Mouse (Mus musculus) neural tube, embryonic 14.5 days (tissue): ENCODE results near the gene Prr15. TPM values are rescaled to one million over a fixed set of nuclear protein-coding genes. Genes with fewer than 3 reads are reported as not detected.

Experiments used
- ATAC-seq: fragments of 200-750 bp; cut with Nextera tagmentation; 2 replicates; pipeline ENCODE4 v1.8.0; 2017; ENCODE audit warnings: low read depth, mild to moderate bottlenecking, moderate TSS enrichment, moderate library complexity
- H3K27ac ChIP-seq: fragments of 300-500 bp; sonication (generic); 2 replicates; pipeline ENCODE4 v1.5.1; 2014; ENCODE audit warnings: low read depth, mild to moderate bottlenecking, control low read depth, low read length, moderate library complexity, mixed read lengths
- H3K27me3 ChIP-seq: fragments of 300-500 bp; sonication (generic); 2 replicates; pipeline ENCODE4 v1.6.1; 2014; ENCODE audit warnings: low read length; ENCODE audit not compliant: control insufficient read depth, insufficient read depth
- H3K36me3 ChIP-seq: fragments of 300-500 bp; sonication (generic); 2 replicates; pipeline ENCODE4 v1.6.1; 2014; ENCODE audit warnings: low read length, mixed read lengths; ENCODE audit not compliant: control insufficient read depth, insufficient read depth
- H3K4me1 ChIP-seq: fragments of 300-500 bp; sonication (generic); 2 replicates; pipeline ENCODE4 v1.6.1; 2014; ENCODE audit warnings: low read length; ENCODE audit not compliant: control insufficient read depth, insufficient read depth
- H3K4me2 ChIP-seq: fragments of 300-500 bp; sonication (generic); 2 replicates; pipeline ENCODE4 v1.6.1; 2014; ENCODE audit warnings: mild to moderate bottlenecking, low read depth, low read length, control low read depth
- H3K4me3 ChIP-seq: fragments of 300-500 bp; sonication (generic); 2 replicates; pipeline ENCODE4 v1.5.1; 2014; ENCODE audit warnings: low read depth, low read length, control low read depth, mixed read lengths
- H3K9ac ChIP-seq: fragments of 300-500 bp; sonication (generic); replicated peaks from 2 replicates; pipeline ENCODE4 v1.6.1; 2014; ENCODE audit warnings: low read depth, mild to moderate bottlenecking, control low read depth, low read length, mixed read lengths
- H3K9me3 ChIP-seq: fragments of 300-500 bp; sonication (generic); 2 replicates; pipeline ENCODE4 v1.6.1; 2016; ENCODE audit warnings: low read length; ENCODE audit not compliant: control insufficient read depth
- WGBS: fragments of 180-500 bp; shearing (Covaris S2); extraction: QIAGEN DNeasy Blood & Tissue Kit; methylation state at CpG from one replicate; pipeline ENCODE4 v1.1.7; 2014; 5-methylcytosine and 5-hydroxymethylcytosine counted together
- polyA plus RNA-seq: library from polyadenylated mRNA; unstranded; fragments of >200 nt; fragmentation: Nextera tagmentation; extraction: Ambion mirVana; gene quantifications from 2 replicates; pipeline ENCODE4 v1.2.1, GENCODE M21; 2014

Prr15 gene
- polyA plus RNA-seq = 1.0 and 1.3 TPM in 2 replicates

DNA sequence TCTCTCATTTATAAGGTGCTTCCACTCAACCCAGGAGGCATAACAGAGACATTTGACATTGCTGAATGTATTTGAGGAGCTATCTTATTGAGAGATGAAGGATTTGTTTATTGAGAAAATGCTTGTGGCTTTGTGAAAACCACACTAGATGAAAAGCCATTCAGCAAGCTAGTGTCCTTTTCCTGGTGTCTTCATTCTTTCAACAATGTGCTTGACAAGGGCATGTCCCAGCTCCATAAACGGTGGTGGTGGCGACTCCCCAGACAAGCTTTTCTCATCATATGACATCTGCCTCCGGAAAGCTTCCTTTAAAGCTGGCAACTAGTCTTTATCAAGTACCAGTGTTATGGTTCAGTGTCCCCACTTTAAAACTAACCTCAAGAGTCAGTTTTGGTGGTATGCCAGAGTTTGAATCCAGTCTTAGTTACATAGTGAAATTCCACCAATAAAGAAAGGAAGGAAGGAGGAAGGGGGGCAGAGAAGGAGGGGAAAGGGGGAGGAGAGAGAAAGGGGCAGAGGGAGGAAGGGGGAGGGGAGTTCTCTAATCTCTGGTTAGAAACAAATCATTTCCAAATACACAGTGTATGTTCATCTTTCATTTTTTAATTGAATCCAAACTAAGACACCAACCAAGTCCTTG lies at the start of gene Prr15:
TSS of gene Prr15 (plus strand) at position 590 of the 640 bp plus-strand sequence.
- ATAC-seq = no peak

DNA sequence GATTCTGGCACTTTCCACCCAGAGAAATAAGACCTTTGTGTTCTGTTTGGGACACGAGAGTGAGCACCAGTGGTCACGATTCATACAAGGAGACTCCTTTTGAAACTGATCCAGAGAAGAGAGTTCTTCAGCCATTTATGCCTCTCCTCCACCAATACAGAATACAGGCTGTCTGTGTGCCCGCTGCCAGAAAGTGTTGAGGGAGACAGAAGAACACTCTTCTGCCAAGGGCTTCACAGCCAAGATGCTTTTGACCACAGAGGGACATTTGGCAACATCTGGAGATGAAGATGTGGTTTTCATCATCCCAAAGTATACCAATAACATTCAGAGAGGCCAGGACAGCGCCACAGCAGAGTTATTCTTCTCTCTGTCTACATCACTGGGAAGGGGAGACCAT lies 48.4 kb upstream of the Prr15 start:
- Histone ChIP-seq H3K9me3 (no peaks in the 10 kb centered on the region), H3K4me1 (0 out of 2 replicates have a peak, but pooled peaks cover 6% of the 10 kb centered on the region), H3K4me2 (no peak overlapping the region), H3K27ac (no peak overlapping the region), H3K9ac (no peak overlapping the region), H3K36me3 (no peaks in the 10 kb centered on the region), H3K4me3 (no peak overlapping the region), H3K27me3 (no peaks in the 10 kb centered on the region)
- ATAC-seq = no peak
- 86% methylated on average over 4 of the region's 4 CpGs for WGBS

More for the DNA sequence above, at the start of gene Prr15:
- Histone ChIP-seq H3K4me2 (peak within 1 kb of the TSS; percentile 96), H3K27me3 (peaks cover 30% of the 10 kb centered on the region), H3K9me3 (no peaks in the 10 kb centered on the region), H3K9ac (peak within 1 kb of the TSS; percentile 34; the same call in 1 of the 2 replicates), H3K4me3 (peak within 1 kb of the TSS; percentile 41), H3K4me1 (peaks cover 16% of the 10 kb centered on the region), H3K27ac (no peak within 1 kb of the TSS), H3K36me3 (no peaks in the 10 kb centered on the region)
- 62% methylated on average over 3 of the region's 3 CpGs for WGBS

DNA sequence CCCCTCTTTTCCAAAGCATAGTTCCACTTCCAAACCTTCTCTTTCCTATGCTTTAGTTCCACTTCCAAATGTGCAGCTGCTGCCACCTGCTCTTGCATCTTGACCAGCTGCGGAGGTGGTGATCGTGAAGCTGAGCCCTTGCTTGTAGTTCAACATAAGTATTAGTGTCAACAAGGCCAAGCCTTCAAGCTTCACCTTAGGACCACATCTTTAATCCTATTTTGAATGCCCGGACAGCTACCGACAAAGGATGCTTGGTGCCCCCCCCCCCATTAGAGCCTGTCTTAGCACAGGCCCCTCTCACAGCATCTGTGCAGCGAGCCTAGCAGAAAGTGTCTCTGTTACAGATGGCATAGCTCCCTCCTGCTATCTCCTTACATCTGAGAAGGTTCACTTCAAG lies 47.8 kb upstream of the Prr15 start:
- H3K9ac ChIP-seq = no peak overlapping the region
- H3K4me3 ChIP-seq = no peak overlapping the region
- H3K9me3 ChIP-seq = no peaks in the 10 kb centered on the region
- no peaks in the 10 kb centered on the region for H3K27me3 ChIP-seq
- 60% methylated on average over 5 of the region's 5 CpGs for WGBS
- no peak for ATAC-seq
- no peak overlapping the region for H3K27ac ChIP-seq
- 0 out of 2 replicates have a peak, but pooled peaks cover 2% of the 10 kb centered on the region for H3K4me1 ChIP-seq
- H3K36me3 ChIP-seq = no peaks in the 10 kb centered on the region
- H3K4me2 ChIP-seq = no peak overlapping the region

DNA sequence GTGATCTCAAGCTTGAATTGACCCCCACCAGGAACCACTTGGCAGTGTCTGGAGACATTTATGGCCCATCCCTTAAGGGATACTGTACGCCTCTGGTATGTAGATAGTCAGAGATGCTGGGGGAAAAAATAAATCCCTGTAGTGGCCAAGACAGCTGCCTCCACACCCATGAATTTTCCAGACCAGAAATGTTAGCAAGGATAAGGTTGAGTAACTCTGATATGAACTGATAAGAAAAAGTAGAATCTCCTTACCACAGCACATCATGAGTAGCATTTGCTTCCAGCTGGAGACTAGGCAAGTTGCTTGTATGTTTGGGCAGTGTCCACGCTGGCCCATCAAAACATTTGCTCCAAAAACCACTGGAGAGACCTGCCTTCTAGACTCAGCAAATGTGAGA lies 47.0 kb upstream of the Prr15 start:
- Histone ChIP-seq H3K4me1 (no peaks in the 10 kb centered on the region), H3K27ac (no peak overlapping the region), H3K4me2 (no peak overlapping the region), H3K36me3 (no peaks in the 10 kb centered on the region), H3K27me3 (no peaks in the 10 kb centered on the region), H3K4me3 (no peak overlapping the region), H3K9ac (no peak overlapping the region), H3K9me3 (no peaks in the 10 kb centered on the region)
- no peak for ATAC-seq
- 59% methylated on average over 2 of the region's 2 CpGs for WGBS

DNA sequence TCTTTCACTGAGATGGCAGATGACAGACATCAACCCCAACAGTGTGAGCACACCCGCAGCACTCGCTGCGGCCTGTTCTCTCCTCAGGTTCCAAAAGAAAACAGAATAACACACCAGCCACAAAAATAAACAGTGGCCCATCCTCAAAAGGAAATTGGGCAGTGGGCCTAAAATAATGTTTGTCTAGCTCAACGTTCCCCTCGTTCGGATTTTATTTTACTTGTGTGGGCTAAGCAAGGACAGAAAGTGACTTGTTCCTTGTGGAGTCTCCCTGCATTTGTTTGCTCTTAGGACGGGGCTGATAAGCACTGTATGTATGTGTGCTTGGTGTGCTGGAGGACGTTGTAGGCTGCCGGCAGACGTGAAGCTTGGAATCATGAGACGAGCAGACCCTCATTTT lies 46.2 kb upstream of the Prr15 start:
- Histone ChIP-seq H3K27me3 (no peaks in the 10 kb centered on the region), H3K4me1 (no peaks in the 10 kb centered on the region), H3K9ac (no peak overlapping the region), H3K27ac (no peak overlapping the region), H3K9me3 (no peaks in the 10 kb centered on the region), H3K4me3 (no peak overlapping the region), H3K36me3 (no peaks in the 10 kb centered on the region), H3K4me2 (no peak overlapping the region)
- ATAC-seq = no peak
- 71% methylated on average over 11 of the region's 11 CpGs for WGBS

DNA sequence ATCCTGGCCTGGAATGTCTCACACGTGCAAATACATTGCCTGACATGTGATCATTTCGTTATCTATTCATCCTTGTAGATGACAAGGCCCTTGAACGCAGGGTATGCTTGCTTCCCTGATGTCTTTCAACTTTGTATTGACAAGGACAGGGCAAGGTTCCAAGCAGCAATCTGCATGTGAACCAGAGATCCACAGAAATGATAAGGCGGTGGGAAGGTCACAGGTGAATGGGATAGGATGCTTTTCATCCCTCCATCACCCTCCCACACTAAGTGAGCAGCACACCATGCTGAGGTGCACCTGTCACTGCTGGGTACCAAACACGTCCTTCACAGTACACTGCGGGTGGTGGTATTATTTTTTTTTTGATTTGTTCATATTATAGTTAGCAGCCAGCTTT lies 45.4 kb upstream of the Prr15 start:
- Histone ChIP-seq H3K4me3 (no peak overlapping the region), H3K27ac (no peak overlapping the region), H3K9ac (no peak overlapping the region), H3K9me3 (no peaks in the 10 kb centered on the region), H3K27me3 (no peaks in the 10 kb centered on the region), H3K4me2 (no peak overlapping the region), H3K36me3 (no peaks in the 10 kb centered on the region), H3K4me1 (no peaks in the 10 kb centered on the region)
- WGBS = 90% methylated on average over 6 of the region's 6 CpGs
- no peak for ATAC-seq

DNA sequence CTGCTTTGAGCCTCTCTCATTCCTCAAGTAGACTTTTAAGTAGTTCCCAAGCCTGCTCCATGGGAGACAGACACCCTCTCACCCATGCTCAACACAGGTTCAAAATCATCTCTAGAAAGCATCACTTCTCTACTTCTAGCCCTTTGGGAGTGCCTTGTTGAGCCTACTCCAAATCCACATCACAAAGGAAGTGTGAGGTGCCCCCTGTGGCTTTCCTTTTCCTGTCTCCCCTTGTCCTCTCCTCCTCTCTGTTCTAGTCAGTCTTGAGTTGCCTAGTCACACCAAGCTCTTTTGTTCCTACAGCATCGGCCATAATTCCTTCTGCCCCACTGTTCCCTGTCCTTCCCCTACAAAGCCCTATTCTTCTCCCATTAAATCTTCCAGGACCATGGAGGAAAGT lies 42.3 kb upstream of the Prr15 start:
- WGBS = 15% methylated on average over 1 of the region's 1 CpGs
- Histone ChIP-seq H3K9ac (no peak overlapping the region), H3K36me3 (no peaks in the 10 kb centered on the region), H3K4me1 (no peaks in the 10 kb centered on the region), H3K27me3 (no peaks in the 10 kb centered on the region), H3K4me3 (no peak overlapping the region), H3K9me3 (no peaks in the 10 kb centered on the region), H3K4me2 (no peak overlapping the region), H3K27ac (no peak overlapping the region)
- no peak for ATAC-seq

DNA sequence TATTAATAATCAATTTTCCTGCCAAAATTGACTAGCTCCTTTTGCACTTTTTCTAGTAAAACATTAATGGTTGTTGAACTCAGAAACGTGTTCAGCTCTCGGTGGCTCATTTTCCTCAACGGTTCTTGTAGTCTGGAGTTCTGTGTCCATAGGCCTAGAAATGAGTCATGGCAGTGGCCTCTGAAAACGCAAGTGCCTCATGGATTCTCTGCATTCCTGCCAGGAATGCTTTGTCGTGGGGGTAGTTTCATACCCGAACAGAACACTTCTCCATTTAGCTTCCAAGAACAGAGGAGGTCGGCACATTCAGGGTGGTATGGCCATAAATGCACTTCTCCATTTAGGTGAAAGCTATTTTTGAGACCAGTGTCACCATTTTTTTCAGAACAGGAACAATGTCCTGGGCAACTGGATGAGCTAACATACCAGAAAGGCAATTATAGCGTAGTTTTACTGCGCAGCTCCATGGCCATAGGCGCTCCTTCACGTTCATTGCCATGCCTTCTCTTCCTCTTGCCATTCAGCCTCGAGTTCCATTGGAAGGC lies 41.4 kb upstream of the Prr15 start:
- WGBS = 82% methylated on average over 12 of the region's 12 CpGs
- Histone ChIP-seq H3K27ac (no peak overlapping the region), H3K4me3 (no peak overlapping the region), H3K4me1 (no peaks in the 10 kb centered on the region), H3K9me3 (no peaks in the 10 kb centered on the region), H3K9ac (no peak overlapping the region), H3K27me3 (no peaks in the 10 kb centered on the region), H3K36me3 (no peaks in the 10 kb centered on the region), H3K4me2 (no peak overlapping the region)
- no peak for ATAC-seq

DNA sequence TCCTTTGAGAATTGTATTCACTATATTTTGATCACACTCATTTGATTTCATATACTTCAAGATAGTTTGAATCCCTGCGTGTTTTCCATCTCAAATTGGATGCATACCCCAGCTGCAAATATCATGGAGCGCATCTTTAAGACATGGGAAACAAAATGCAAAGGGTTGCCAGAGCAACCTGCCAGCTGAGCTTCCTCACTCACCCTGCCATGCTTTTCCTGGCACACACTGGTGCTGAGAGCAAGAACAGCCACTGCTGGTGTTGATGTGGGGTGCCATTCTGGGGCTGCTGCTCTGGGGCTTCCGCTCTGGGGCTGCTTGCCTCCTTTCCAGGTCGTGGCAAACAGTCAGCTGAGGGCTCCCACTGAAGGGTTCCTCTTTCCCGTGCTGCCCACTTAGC lies 38.8 kb upstream of the Prr15 start:
- Histone ChIP-seq H3K4me3 (no peak overlapping the region), H3K9ac (no peak overlapping the region), H3K27me3 (no peaks in the 10 kb centered on the region), H3K4me1 (no peaks in the 10 kb centered on the region), H3K4me2 (no peak overlapping the region), H3K36me3 (no peaks in the 10 kb centered on the region), H3K27ac (no peak overlapping the region), H3K9me3 (no peaks in the 10 kb centered on the region)
- no peak for ATAC-seq
- WGBS = 86% methylated on average over 5 of the region's 5 CpGs
